Mouse (Mus musculus) forebrain, embryonic 11.5 days (tissue): ENCODE results near the gene Gpx4. TPM values are rescaled to one million over a fixed set of nuclear protein-coding genes. Genes with fewer than 3 reads are reported as not detected.

Source experiments
- ATAC-seq: fragments of 200-750 bp; cut with Nextera tagmentation; replicated peaks from 2 replicates; pipeline ENCODE4 v1.8.0; 2017; ENCODE audit warnings: moderate TSS enrichment; ENCODE audit not compliant: low FRiP score
- DNase-seq: peaks from one replicate; pipeline ENCODE4 v3.0.0-alpha.2; 2017; ENCODE audit warnings: low spot score
- H3K27ac ChIP-seq: fragments of 300-500 bp; sonication (generic); 2 replicates; pipeline ENCODE4 v1.5.1; 2014; ENCODE audit warnings: low read depth, low read length
- H3K27me3 ChIP-seq: fragments of 300-500 bp; sonication (generic); 2 replicates; pipeline ENCODE4 v1.6.1; 2014; ENCODE audit warnings: mild to moderate bottlenecking, low read length, mixed read lengths; ENCODE audit not compliant: control insufficient read depth, insufficient read depth
- H3K36me3 ChIP-seq: fragments of 300-500 bp; sonication (generic); 2 replicates; pipeline ENCODE4 v1.6.1; 2014; ENCODE audit warnings: mild to moderate bottlenecking, low read length, moderate library complexity, mixed read lengths; ENCODE audit not compliant: control insufficient read depth, insufficient read depth
- H3K4me1 ChIP-seq: fragments of 300-500 bp; sonication (generic); replicated peaks from 2 replicates; pipeline ENCODE4 v1.6.1; 2014; ENCODE audit warnings: low read length, mixed read lengths; ENCODE audit not compliant: control insufficient read depth, insufficient read depth
- H3K4me2 ChIP-seq: fragments of 300-500 bp; sonication (generic); 2 replicates; pipeline ENCODE4 v1.6.1; 2014; ENCODE audit warnings: low read depth, mild to moderate bottlenecking, low read length, moderate library complexity, mixed read lengths; ENCODE audit not compliant: severe bottlenecking
- H3K4me3 ChIP-seq: fragments of 300-500 bp; sonication (generic); 2 replicates; pipeline ENCODE4 v1.5.1; 2014; ENCODE audit warnings: low read depth, low read length
- H3K9ac ChIP-seq: fragments of 300-500 bp; sonication (generic); 2 replicates; pipeline ENCODE4 v1.6.1; 2014; ENCODE audit warnings: low read length
- H3K9me3 ChIP-seq: fragments of 300-500 bp; sonication (generic); 2 replicates; pipeline ENCODE4 v1.6.1; 2016; ENCODE audit warnings: low read length, mixed read lengths; ENCODE audit not compliant: control insufficient read depth
- WGBS: fragments of 180-500 bp; shearing (Covaris S2); extraction: QIAGEN DNeasy Blood & Tissue Kit; methylation state at CpG from one replicate; pipeline ENCODE4 v1.1.7; 2014; 5-methylcytosine and 5-hydroxymethylcytosine counted together
- polyA plus RNA-seq: library from polyadenylated mRNA; unstranded; fragments of >200 nt; fragmentation: Nextera tagmentation; extraction: Ambion mirVana; gene quantifications from 2 replicates; pipeline ENCODE4 v1.2.1, GENCODE M21; 2014

The Gpx4 gene
- polyA plus RNA-seq, 1 experiment from 2014 or later: 516 TPM

DNA sequence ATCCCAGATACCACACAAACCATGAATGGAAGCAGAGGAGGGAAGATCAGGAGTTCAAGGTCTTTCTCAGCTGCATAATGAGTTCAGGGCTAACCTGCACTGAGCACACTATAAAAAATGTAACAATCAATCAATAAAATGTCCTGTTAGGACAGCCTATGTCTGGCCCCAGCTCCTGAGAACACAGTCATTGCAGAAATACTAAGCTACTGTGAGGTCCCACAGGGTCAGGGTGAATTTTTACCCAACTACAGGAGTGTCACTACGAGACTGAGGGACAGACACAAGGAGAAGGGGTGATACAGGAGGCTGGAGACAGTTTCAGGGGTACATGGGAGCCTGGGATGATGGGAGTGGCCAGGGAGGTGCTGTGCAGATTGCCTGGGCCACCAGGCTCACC is 31.4 kb downstream of the Gpx4 start:
- no peak overlapping the region for H3K9ac ChIP-seq
- H3K9me3 ChIP-seq: no peaks in the 10 kb centered on the region
- H3K4me3 ChIP-seq: no peak overlapping the region
- H3K4me1 ChIP-seq: peaks cover 4% of the 10 kb centered on the region; the same call in 1 of the 2 replicates
- H3K4me2 ChIP-seq: no peak overlapping the region
- 86% methylated on average over 1 of the region's 1 CpGs for WGBS
- H3K27me3 ChIP-seq: no peaks in the 10 kb centered on the region
- H3K27ac ChIP-seq: no peak overlapping the region
- H3K36me3 ChIP-seq: peaks cover 2% of the 10 kb centered on the region; the same call in 1 of the 2 replicates
- ATAC-seq: no peak
- no peak for DNase-seq

- H3K27me3 ChIP-seq: no peaks in the 10 kb centered on the region
Measured at GRCm38 (mm10) chr10:80080396-80081070, 33.6 kb downstream of the Gpx4 start.

DNA sequence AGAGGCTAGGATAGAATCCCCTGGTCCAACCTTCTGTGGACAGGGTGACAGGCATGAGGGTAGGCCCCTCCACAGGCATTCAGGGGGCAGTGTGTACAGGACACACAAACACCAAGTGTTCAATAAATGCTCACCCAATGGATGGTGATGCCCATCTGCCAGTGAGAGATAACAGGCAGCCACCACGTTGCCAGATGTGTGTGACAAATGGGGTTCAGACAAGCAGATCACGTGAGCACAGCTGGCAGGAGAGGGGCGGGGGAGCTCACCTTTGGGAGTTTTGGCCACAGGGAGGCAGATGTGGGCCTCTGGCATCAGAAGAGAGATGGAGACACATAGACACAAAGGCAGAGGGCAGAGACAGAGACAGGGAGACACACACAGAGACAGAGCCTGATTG is 34.1 kb downstream of the Gpx4 start:
- no peak for ATAC-seq
- Histone ChIP-seq H3K27ac (no peak overlapping the region), H3K4me2 (no peak overlapping the region), H3K4me3 (no peak overlapping the region), H3K9me3 (no peaks in the 10 kb centered on the region), H3K9ac (no peak overlapping the region), H3K27me3 (no peaks in the 10 kb centered on the region), H3K36me3 (peaks cover 2% of the 10 kb centered on the region; the same call in 1 of the 2 replicates), H3K4me1 (no peaks in the 10 kb centered on the region)
- DNase-seq: no peak
- WGBS: 84% methylated on average over 3 of the region's 3 CpGs

More at GRCm38 (mm10) chr10:80080396-80081070, 33.6 kb downstream of the Gpx4 start:
- 85% methylated on average over 16 of the region's 16 CpGs for WGBS
- H3K9ac ChIP-seq: no peak overlapping the region
- no peak overlapping the region for H3K4me3 ChIP-seq
- peaks cover 2% of the 10 kb centered on the region; the same call in 1 of the 2 replicates for H3K36me3 ChIP-seq
- H3K4me2 ChIP-seq: no peak overlapping the region
- no peaks in the 10 kb centered on the region for H3K9me3 ChIP-seq
- peaks cover under 1% of the 10 kb centered on the region; the same call in 1 of the 2 replicates for H3K4me1 ChIP-seq
- no peak overlapping the region for H3K27ac ChIP-seq
- ATAC-seq (no peak), DNase-seq (no peak)

- Histone ChIP-seq H3K4me3 (no peak overlapping the region), H3K36me3 (peaks cover 2% of the 10 kb centered on the region; the same call in 1 of the 2 replicates), H3K9me3 (no peaks in the 10 kb centered on the region), H3K27ac (no peak overlapping the region), H3K4me2 (no peak overlapping the region), H3K4me1 (no peaks in the 10 kb centered on the region), H3K27me3 (no peaks in the 10 kb centered on the region), H3K9ac (no peak overlapping the region)
- ATAC-seq (no peak), DNase-seq (no peak)
- WGBS: 86% methylated on average over 9 of the region's 9 CpGs
Measured at GRCm38 (mm10) chr10:80084817-80085487, 38.0 kb downstream of the Gpx4 start.

DNA sequence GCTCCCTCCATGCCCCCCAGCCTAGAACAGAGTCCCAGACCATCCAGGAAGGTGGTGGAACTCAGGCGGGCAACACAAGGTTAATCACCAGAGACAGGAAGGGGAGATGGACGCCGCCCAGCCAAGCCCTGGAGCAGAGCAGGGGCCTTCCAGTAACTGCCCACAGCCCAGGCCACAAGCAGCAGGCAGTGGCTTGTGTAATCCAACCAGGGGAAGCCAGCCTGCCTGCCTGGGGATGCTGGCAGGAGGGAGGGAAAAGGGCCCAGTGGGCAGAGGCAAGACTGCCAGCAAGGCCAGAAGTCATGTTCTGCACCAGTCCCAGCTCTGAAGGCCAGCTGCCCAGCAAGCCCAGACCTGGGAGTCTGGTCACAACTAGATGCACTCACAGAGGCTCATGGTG is 39.9 kb downstream of the Gpx4 start:
- H3K27me3 ChIP-seq: no peaks in the 10 kb centered on the region
- WGBS: 73% methylated on average over 3 of the region's 3 CpGs
- no peaks in the 10 kb centered on the region for H3K9me3 ChIP-seq
- H3K27ac ChIP-seq: no peak overlapping the region
- no peak for DNase-seq
- H3K4me2 ChIP-seq: no peak overlapping the region
- no peak overlapping the region for H3K9ac ChIP-seq
- H3K4me3 ChIP-seq: no peak overlapping the region
- H3K36me3 ChIP-seq: peaks cover 2% of the 10 kb centered on the region; the same call in 1 of the 2 replicates
- H3K4me1 ChIP-seq: no peaks in the 10 kb centered on the region
- ATAC-seq: no peak

DNA sequence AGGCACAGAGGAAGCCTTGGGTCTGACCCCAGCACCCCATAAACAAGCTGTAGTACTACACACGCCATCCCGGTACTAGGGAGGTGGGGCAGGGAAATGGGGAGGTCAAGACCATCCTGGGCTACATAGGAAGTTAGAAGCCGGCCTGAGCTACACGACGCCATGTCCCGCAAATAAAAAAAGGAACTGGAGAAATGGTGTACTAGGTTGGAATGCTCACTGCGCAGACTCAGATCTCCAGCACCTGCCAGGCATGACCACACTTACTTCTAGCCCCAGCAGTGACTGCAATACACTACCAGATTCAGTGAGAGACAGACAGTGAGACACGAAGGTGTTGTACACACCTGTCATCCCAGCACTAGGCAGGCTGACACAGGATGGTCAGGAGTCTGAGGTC is 40.5 kb downstream of the Gpx4 start:
- no peak overlapping the region for H3K9ac ChIP-seq
- 92% methylated on average over 8 of the region's 8 CpGs for WGBS
- no peak for DNase-seq
- H3K4me3 ChIP-seq: no peak overlapping the region
- no peaks in the 10 kb centered on the region for H3K27me3 ChIP-seq
- H3K27ac ChIP-seq: no peak overlapping the region
- no peaks in the 10 kb centered on the region for H3K9me3 ChIP-seq
- H3K4me2 ChIP-seq: no peak overlapping the region
- no peak for ATAC-seq
- H3K4me1 ChIP-seq: no peaks in the 10 kb centered on the region
- H3K36me3 ChIP-seq: no peaks in the 10 kb centered on the region; the same call in 1 of the 2 replicates

- ATAC-seq (no peak), DNase-seq (no peak)
- no peaks in the 10 kb centered on the region for H3K9me3 ChIP-seq
- H3K4me3 ChIP-seq: no peak overlapping the region
- no peaks in the 10 kb centered on the region for H3K36me3 ChIP-seq
- H3K27ac ChIP-seq: no peak overlapping the region
- no peak overlapping the region for H3K9ac ChIP-seq
- H3K4me2 ChIP-seq: no peak overlapping the region
- H3K4me1 ChIP-seq: no peaks in the 10 kb centered on the region
- no peaks in the 10 kb centered on the region for H3K27me3 ChIP-seq
- 56% methylated on average over 4 of the region's 4 CpGs for WGBS
Measured at GRCm38 (mm10) chr10:80089146-80089545, 42.2 kb downstream of the Gpx4 start.

DNA sequence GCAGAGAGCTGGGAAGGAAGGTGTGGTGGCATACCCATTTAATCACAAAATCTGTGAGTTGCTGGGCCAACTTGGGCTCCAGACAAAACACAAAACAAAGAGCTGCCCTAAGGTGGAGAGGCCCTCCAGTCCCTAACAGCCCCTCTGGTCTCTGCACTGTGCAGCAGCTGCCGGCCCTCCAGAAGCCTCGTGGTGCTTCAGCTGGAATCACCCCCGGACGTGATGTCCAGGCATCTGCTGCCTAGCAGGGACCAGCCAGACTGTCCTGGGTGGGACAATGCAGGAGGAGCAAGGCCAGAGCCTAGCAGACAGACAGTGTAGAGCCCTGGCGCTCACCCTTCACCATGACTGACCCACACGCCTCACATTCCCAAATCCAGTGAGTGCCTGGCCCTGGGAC is 44.6 kb downstream of the Gpx4 start:
- Histone ChIP-seq H3K36me3 (no peaks in the 10 kb centered on the region), H3K9me3 (no peaks in the 10 kb centered on the region), H3K27me3 (no peaks in the 10 kb centered on the region), H3K4me1 (no peaks in the 10 kb centered on the region), H3K4me2 (no peak overlapping the region), H3K9ac (no peak overlapping the region), H3K4me3 (no peak overlapping the region), H3K27ac (no peak overlapping the region)
- ATAC-seq: no peak
- 91% methylated on average over 6 of the region's 6 CpGs for WGBS
- DNase-seq: no peak
